Mouse (Mus musculus): ENCODE data around the gene Mcl1. TPM values are rescaled to one million over a fixed set of nuclear protein-coding genes. Genes with fewer than 3 reads are reported as not detected.

Gene Mcl1
- polyA plus RNA-seq, 1 experiment, result 45.4 TPM

DNA sequence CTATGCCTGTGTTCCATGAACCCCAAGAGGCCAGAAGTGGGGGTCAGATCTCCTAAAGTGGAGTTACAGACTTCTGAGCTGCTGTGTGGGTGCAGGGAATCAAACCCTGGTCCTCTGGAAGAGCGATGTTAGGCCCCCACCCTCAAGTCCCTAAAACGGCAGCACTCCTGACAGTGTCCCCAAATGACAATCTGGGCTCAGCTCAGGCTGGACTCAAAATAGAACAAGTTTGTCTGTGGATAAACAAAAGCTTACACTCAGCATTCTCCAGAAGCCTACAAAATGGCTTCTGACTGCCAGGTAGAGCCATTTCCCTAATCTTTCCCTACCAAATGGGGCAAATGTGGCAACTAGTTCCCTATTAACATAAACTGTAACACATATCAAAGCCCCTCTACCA is 42.5 kb downstream of the Mcl1 start:
- 89% methylated on average over 2 of the region's 2 CpGs for WGBS
- no peak for DNase-seq
- H3K4me1 ChIP-seq (ENCODE audit: control insufficient read depth, insufficient read depth, low read length), result peaks cover 9% of the 10 kb centered on the region
- H3K4me3 ChIP-seq (replicated peaks; ENCODE audit: insufficient read depth, low read depth, low read length), result no peak overlapping the region
- no peak overlapping the region for H3K27ac ChIP-seq (ENCODE audit: insufficient read depth, low read length)
- H3K27me3 ChIP-seq (ENCODE audit: control insufficient read depth, insufficient read depth, low read length), result no peaks in the 10 kb centered on the region
- TF ChIP-seq POLR2A (IDR thresholded peaks at IDR 0.05; ENCODE audit: borderline replicate concordance, insufficient read depth, low read length) (no peak), CTCF (IDR thresholded peaks at IDR 0.05; ENCODE audit: borderline replicate concordance, insufficient read depth, low read depth, low read length) (no peak)

GRCm38 (mm10) chr3:95701877-95702540 is 43.4 kb downstream of the Mcl1 start:
- WGBS, result 18% methylated on average over 24 of the region's 24 CpGs
- DNase-seq, result peak; percentile 55 to 66
- H3K4me3 ChIP-seq (replicated peaks; ENCODE audit: insufficient read depth, low read depth, low read length), result peak overlapping the region; percentile 24
- H3K27me3 ChIP-seq (ENCODE audit: control insufficient read depth, insufficient read depth, low read length), result no peaks in the 10 kb centered on the region
- H3K27ac ChIP-seq (ENCODE audit: insufficient read depth, low read length), result no peak overlapping the region
- peaks cover 9% of the 10 kb centered on the region for H3K4me1 ChIP-seq (ENCODE audit: control insufficient read depth, insufficient read depth, low read length)
- TF ChIP-seq POLR2A (IDR thresholded peaks at IDR 0.05; ENCODE audit: borderline replicate concordance, insufficient read depth, low read length), result no peak
- no peak; the same call in 1 of the 2 replicates for TF ChIP-seq CTCF (IDR thresholded peaks at IDR 0.05; ENCODE audit: borderline replicate concordance, insufficient read depth, low read depth, low read length)

DNA sequence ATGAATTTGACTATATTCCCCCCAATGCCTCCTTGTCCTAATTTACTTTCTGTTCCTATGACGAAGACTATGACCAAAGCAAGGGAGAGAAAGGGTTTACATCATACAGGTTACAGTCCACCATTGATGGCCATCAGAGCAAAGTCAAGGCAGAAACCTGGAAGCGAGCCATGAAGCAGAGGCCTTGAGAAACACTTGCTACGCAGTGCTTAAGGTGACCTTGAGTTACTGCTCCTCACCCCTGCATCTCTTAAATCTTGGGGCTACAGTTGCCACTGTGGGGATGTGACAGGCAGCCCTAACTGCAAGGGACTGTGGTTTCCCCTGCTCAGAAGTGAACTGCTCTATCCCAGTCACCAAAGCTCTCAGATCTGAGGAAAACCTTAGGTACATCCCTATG is 44.7 kb downstream of the Mcl1 start:
- DNase-seq, result no peak
- TF ChIP-seq CTCF (IDR thresholded peaks at IDR 0.05; ENCODE audit: borderline replicate concordance, insufficient read depth, low read depth, low read length), result no peak
- no peak for TF ChIP-seq POLR2A (IDR thresholded peaks at IDR 0.05; ENCODE audit: borderline replicate concordance, insufficient read depth, low read length)
- 93% methylated on average over 3 of the region's 3 CpGs for WGBS
- Histone ChIP-seq H3K27me3 (ENCODE audit: control insufficient read depth, insufficient read depth, low read length) (no peaks in the 10 kb centered on the region), H3K4me1 (ENCODE audit: control insufficient read depth, insufficient read depth, low read length) (peaks cover 9% of the 10 kb centered on the region), H3K27ac (ENCODE audit: insufficient read depth, low read length) (no peak overlapping the region), H3K4me3 (replicated peaks; ENCODE audit: insufficient read depth, low read depth, low read length) (no peak overlapping the region)

DNA sequence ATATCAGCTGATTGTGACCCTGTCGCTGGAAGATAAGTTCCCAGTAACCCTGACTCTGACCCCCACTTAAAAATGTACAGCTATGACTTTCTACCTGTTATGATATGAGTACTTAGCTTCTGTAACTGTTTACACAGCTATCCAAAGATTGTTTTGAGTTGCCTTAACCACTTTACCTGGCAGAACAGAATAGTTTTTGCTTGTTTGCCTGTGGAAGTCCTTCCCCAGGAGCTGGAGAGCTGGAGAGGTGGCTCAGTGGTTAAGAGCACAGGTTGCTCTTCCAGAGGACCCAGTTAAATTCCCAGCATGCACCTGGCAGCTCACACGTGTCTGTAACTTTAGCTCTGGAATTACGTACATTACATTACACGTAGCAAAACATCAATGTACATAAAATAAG is 46.0 kb downstream of the Mcl1 start:
- H3K4me3 ChIP-seq (replicated peaks; ENCODE audit: insufficient read depth, low read depth, low read length), result no peak overlapping the region
- DNase-seq, result no peak
- H3K4me1 ChIP-seq (ENCODE audit: control insufficient read depth, insufficient read depth, low read length), result peaks cover 9% of the 10 kb centered on the region
- 91% methylated on average over 4 of the region's 4 CpGs for WGBS
- no peaks in the 10 kb centered on the region for H3K27me3 ChIP-seq (ENCODE audit: control insufficient read depth, insufficient read depth, low read length)
- no peak for TF ChIP-seq POLR2A (IDR thresholded peaks at IDR 0.05; ENCODE audit: borderline replicate concordance, insufficient read depth, low read length)
- TF ChIP-seq CTCF (IDR thresholded peaks at IDR 0.05; ENCODE audit: borderline replicate concordance, insufficient read depth, low read depth, low read length), result no peak
- no peak overlapping the region for H3K27ac ChIP-seq (ENCODE audit: insufficient read depth, low read length)

GRCm38 (mm10) chr3:95706273-95706672 is 47.7 kb downstream of the Mcl1 start:
- no peaks in the 10 kb centered on the region for H3K27me3 ChIP-seq (ENCODE audit: control insufficient read depth, insufficient read depth, low read length)
- WGBS, result 80% methylated on average over 4 of the region's 4 CpGs
- no peaks in the 10 kb centered on the region for H3K4me1 ChIP-seq (ENCODE audit: control insufficient read depth, insufficient read depth, low read length)
- H3K27ac ChIP-seq (ENCODE audit: insufficient read depth, low read length), result no peak overlapping the region
- DNase-seq, result no peak
- TF ChIP-seq POLR2A (IDR thresholded peaks at IDR 0.05; ENCODE audit: borderline replicate concordance, insufficient read depth, low read length) (no peak), CTCF (IDR thresholded peaks at IDR 0.05; ENCODE audit: borderline replicate concordance, insufficient read depth, low read depth, low read length) (no peak)
- H3K4me3 ChIP-seq (replicated peaks; ENCODE audit: insufficient read depth, low read depth, low read length), result no peak overlapping the region

DNA sequence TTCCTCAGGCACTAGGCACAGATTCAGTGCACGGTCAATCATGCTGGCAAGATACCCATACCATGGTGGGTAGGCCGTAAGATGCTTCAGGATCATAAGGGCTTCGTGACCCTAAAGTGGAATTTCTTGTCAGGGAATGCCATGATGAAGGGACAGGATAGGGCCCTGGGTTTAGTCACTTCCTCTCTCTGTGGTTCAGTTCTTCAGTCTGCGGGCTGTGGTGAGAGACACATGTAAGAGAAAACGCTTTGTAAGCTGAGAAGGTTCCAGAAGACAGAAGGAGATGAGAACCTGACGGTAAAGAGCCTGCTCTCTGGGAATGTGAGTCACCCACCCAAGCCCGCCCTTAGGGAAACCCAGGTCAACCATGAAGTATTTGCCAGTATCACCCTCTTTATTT is 48.9 kb downstream of the Mcl1 start:
- TF ChIP-seq CTCF (IDR thresholded peaks at IDR 0.05; ENCODE audit: borderline replicate concordance, insufficient read depth, low read depth, low read length), result no peak
- no peak for TF ChIP-seq POLR2A (IDR thresholded peaks at IDR 0.05; ENCODE audit: borderline replicate concordance, insufficient read depth, low read length)

DNA sequence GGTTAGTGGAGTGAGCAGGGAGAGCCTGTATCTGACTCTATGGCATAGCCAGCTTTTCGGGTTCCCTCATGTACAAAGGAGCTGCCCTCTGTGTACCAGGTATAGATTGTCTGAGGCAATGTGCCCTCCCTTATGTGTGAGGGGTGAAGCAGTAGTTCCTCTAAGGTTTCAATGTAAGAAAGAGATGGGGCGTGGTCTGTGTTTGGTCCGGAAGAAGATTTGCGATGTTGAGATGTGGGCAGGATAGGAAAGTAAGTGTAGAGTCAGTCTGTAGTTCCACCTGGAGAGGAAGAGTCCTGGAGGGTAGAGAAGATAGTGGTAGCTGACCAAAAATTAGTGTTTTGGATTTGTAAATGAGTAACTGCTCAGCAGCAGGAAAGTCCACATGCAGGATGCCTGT is 50.5 kb downstream of the Mcl1 start:
- Histone ChIP-seq H3K27ac (ENCODE audit: insufficient read depth, low read length) (no peak overlapping the region), H3K27me3 (ENCODE audit: control insufficient read depth, insufficient read depth, low read length) (no peaks in the 10 kb centered on the region), H3K4me3 (replicated peaks; ENCODE audit: insufficient read depth, low read depth, low read length) (no peak overlapping the region), H3K4me1 (ENCODE audit: control insufficient read depth, insufficient read depth, low read length) (no peaks in the 10 kb centered on the region)
- TF ChIP-seq CTCF (IDR thresholded peaks at IDR 0.05; ENCODE audit: borderline replicate concordance, insufficient read depth, low read depth, low read length) (no peak), POLR2A (IDR thresholded peaks at IDR 0.05; ENCODE audit: borderline replicate concordance, insufficient read depth, low read length) (no peak)
- 97% methylated on average over 4 of the region's 4 CpGs for WGBS
- DNase-seq, result no peak

More for the DNA sequence above, 48.9 kb downstream of the Mcl1 start:
- 92% methylated on average over 7 of the region's 7 CpGs for WGBS
- Histone ChIP-seq H3K27ac (ENCODE audit: insufficient read depth, low read length) (no peak overlapping the region), H3K4me3 (replicated peaks; ENCODE audit: insufficient read depth, low read depth, low read length) (no peak overlapping the region), H3K27me3 (ENCODE audit: control insufficient read depth, insufficient read depth, low read length) (no peaks in the 10 kb centered on the region), H3K4me1 (ENCODE audit: control insufficient read depth, insufficient read depth, low read length) (no peaks in the 10 kb centered on the region)
- DNase-seq, result no peak

- Histone ChIP-seq H3K27me3 (ENCODE audit: control insufficient read depth, insufficient read depth, low read length) (no peaks in the 10 kb centered on the region), H3K27ac (ENCODE audit: insufficient read depth, low read length) (no peak overlapping the region), H3K4me1 (ENCODE audit: control insufficient read depth, insufficient read depth, low read length) (no peaks in the 10 kb centered on the region), H3K4me3 (replicated peaks; ENCODE audit: insufficient read depth, low read depth, low read length) (no peak overlapping the region)
- no peak for TF ChIP-seq POLR2A (IDR thresholded peaks at IDR 0.05; ENCODE audit: borderline replicate concordance, insufficient read depth, low read length)
- no peak for TF ChIP-seq CTCF (IDR thresholded peaks at IDR 0.05; ENCODE audit: borderline replicate concordance, insufficient read depth, low read depth, low read length)
- no peak for DNase-seq
Measured at GRCm38 (mm10) chr3:95709967-95710366, 51.4 kb downstream of the Mcl1 start.

Other genes with a start within 250 kb of the Mcl1 start
- gene Arnt, start 224.4 kb upstream of the Mcl1 start, polyA plus RNA-seq (2012; rRNA removed), result 56.3 and 61.5 TPM in 2 replicates
- gene Ctsk, start 159.5 kb upstream of the Mcl1 start, polyA plus RNA-seq (2012; rRNA removed), result 4.0 and 4.4 TPM in 2 replicates
- gene Ctss, start 132.0 kb upstream of the Mcl1 start, polyA plus RNA-seq (2012; rRNA removed), result 39.2 and 43.0 TPM in 2 replicates
- gene Hormad1, start 99.1 kb upstream of the Mcl1 start, polyA plus RNA-seq (2012; rRNA removed), result not detected in 2 replicates
- 22.7 and 24.1 TPM in 2 replicates for gene Golph3l, start 69.9 kb upstream of the Mcl1 start, polyA plus RNA-seq (2012; rRNA removed)
- gene Ensa, start 33.8 kb upstream of the Mcl1 start, polyA plus RNA-seq (2012; rRNA removed), result 84.5 and 88.8 TPM in 2 replicates
- 13.5 and 15.9 TPM in 2 replicates for gene Adamtsl4, start 29.1 kb downstream of the Mcl1 start, polyA plus RNA-seq (2012; rRNA removed)
- gene Ecm1, start 80.8 kb downstream of the Mcl1 start, polyA plus RNA-seq (2012; rRNA removed), result 14.3 and 14.7 TPM in 2 replicates
- gene Tars2, start 101.4 kb downstream of the Mcl1 start, polyA plus RNA-seq (2012; rRNA removed), result 41.3 and 43.3 TPM in 2 replicates
- 27.4 and 30.3 TPM in 2 replicates for gene Rprd2, start 160.1 kb downstream of the Mcl1 start, polyA plus RNA-seq (2012; rRNA removed)
- 39.6 and 41.6 TPM in 2 replicates for gene Prpf3, start 197.1 kb downstream of the Mcl1 start, polyA plus RNA-seq (2012; rRNA removed)
- 265 and 281 TPM in 2 replicates for gene Mrps21, start 212.7 kb downstream of the Mcl1 start, polyA plus RNA-seq (2012; rRNA removed)
- gene Ciart, start 223.5 kb downstream of the Mcl1 start, polyA plus RNA-seq (2012; rRNA removed), result 48.4 and 48.7 TPM in 2 replicates
- 9.0 and 9.3 TPM in 2 replicates for gene BC028528, start 233.2 kb downstream of the Mcl1 start, polyA plus RNA-seq (2012; rRNA removed)
- 78.1 and 80.3 TPM in 2 replicates for gene Aph1a, start 235.2 kb downstream of the Mcl1 start, polyA plus RNA-seq (2012; rRNA removed)
- gene Car14, start 245.9 kb downstream of the Mcl1 start, polyA plus RNA-seq (2012; rRNA removed), result 49.8 and 63.2 TPM in 2 replicates